ENCODE assay signal across 1 mouse cellular context in genomic region chr2:32412742-32413531, GRCm38 (mm10).
TF ChIP-seq lines count a peak whose summit lies in the region.

No protein-coding gene starts in this region.

TF ChIP-seq in MEL, 35 proteins besides CTCF, POLR2A, EP300 and RAD21:
- TF ChIP-seq GATA1 (IDR thresholded peaks at IDR 0.05; ENCODE audit: low read depth, low read length) (no peak), POLR2AphosphoS2 (IDR thresholded peaks at IDR 0.05; ENCODE audit: low read length) (peak; percentile 69; the same call in 1 of the 2 replicates), MXI1 (IDR thresholded peaks at IDR 0.05; ENCODE audit: low read depth, low read length) (no peak), SIN3A (IDR thresholded peaks at IDR 0.05; ENCODE audit: low read length) (no peak)
